Mouse (Mus musculus): ENCODE data around the gene Wfdc1.

Gene Wfdc1

DNA sequence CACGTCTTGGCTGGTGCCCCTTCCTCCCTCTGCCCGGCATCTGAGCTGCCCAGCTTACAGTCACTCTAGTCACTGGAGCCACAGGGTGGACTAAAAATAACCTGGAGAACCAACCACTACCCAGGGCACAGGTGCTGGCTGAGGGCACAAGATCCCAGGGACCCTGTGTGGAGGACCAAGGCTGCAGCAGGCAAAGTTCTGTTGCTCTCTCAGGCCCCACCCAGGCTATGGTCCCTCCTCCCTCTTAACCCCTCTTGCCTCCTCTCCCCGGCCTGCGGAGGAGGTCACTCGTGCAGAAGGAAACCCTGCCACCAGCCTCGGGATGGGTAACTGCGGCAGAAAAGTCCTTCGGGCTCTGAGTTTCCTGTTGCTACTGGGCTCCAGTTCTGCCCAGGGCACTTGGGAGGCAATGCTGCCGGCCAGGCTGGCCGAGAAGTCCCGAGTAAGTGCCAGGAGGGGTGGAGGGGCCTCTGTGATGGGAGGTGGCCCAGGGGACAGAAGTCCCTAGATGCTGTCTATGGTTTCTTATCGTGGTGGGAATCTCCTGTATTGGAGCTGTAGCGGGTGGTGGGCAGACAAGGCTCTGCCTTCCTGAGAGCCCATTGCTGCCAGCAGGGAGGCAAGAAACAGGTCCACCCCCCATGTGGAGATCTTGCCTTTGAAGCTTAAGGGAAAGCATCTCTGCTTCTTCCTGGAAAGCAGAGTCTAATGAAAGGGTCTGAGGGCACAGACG lies at the start of gene Wfdc1:
Wfdc1 (plus strand) TSS at position 147 of the 733 bp plus-strand sequence.
- DNase-seq (ENCODE audit: low spot score) = no peak

DNA sequence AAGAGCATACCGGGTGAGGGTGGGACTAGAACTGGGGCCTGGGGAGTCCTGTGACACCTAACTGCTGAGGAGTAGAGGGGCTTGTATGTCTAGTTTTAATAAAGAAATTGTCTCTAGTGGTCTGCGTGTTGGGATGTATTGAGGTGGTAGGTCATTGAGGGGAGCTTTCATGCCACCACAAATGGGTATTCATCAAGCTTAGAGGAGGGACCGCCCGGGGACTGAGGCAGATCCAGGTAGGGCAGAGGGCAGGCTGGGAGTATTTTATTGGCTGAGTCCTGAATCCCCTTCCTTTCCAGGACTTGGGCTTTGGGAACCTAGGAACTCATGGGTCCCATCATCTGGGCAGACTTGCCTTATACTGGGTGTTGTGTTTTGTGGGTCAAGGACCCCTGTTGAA lies 49.4 kb upstream of the Wfdc1 start:
- DNase-seq (ENCODE audit: low spot score) = no peak

GRCm38 (mm10) chr8:119617586-119617985 lies 48.6 kb upstream of the Wfdc1 start:
- no peak for DNase-seq (ENCODE audit: low spot score)

DNA sequence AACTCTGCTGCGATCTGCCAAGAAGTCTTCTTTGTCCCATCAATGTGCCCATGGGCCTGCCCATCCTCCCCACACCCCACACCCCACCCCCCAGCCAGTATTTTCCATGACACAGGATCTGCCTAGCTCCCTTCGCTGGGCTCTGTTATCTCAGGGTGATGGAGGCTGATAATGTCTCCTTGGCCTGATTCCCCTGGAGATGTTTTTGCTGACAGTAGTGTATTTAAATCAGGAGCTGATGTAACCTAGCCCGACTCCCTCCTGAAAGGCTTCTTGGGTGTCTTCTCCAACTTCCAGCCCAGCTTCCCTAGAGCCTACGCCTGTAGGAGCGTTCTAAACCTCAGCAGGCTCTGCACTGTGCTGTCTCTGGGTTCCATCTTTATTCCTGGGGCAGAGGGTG lies 47.3 kb upstream of the Wfdc1 start:
- DNase-seq (ENCODE audit: low spot score) = no peak

GRCm38 (mm10) chr8:119620116-119620840 lies 45.9 kb upstream of the Wfdc1 start:
- no peak for DNase-seq (ENCODE audit: low spot score)

GRCm38 (mm10) chr8:119620848-119621465 lies 45.2 kb upstream of the Wfdc1 start:
- DNase-seq (ENCODE audit: low spot score) = no peak

DNA sequence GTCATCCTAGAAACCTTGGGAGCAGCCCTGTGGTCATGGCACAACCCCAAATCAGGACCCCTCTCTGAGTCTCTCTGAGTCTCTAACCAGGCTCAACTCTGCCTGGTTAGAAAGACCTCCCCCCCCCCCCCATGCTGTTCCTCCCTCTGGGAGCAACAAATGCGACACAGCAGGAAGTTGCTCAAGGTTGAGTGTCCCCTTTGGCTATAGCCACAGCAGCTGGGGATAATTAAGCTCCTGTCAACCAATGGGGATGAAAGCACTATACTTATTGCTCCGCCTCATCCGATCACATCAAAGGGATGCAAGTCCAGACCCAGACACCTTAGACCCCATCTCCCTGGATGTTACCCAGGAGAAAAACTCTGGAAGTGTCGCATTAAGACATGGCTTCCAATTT lies 43.6 kb upstream of the Wfdc1 start:
- DNase-seq (ENCODE audit: low spot score) = no peak

DNA sequence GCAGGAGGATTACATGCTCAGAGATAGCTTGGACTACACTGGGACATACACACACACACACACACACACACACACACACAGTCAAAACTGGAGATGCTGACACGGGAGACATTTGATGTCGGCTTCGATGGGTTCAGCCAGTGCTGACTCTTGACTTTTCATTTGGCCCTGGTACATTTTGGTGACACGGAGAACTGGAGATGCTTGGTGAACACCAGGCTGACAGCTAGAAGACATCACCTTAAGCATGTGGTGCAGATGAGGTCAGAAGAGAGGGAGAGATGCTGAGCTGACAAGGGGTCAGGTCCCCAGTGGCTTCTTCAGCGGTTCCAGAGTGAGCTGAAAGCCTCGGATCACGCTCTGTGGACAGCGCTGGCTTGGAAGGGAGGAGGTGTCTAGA lies 43.1 kb upstream of the Wfdc1 start:
- no peak for DNase-seq (ENCODE audit: low spot score)

DNA sequence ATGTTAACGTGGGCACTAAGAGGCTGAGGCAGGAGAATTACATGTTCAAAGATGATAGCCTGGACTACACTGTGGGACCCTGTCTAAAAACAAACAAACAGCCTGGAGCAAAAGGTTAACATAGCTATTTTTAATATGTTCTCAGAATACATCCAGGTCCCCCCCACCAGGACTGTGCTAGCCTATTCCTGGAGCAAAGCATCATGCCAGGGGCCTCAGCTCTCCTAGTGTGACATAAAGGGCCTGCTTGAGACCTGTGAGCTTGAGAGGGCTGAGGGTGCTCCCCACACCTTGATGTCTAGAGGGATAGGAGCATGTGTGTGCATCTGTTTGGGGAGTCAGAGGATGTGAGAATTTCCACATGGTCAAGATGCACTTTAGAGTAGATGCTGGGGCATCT lies 42.4 kb upstream of the Wfdc1 start:
- DNase-seq (ENCODE audit: low spot score) = no peak

DNA sequence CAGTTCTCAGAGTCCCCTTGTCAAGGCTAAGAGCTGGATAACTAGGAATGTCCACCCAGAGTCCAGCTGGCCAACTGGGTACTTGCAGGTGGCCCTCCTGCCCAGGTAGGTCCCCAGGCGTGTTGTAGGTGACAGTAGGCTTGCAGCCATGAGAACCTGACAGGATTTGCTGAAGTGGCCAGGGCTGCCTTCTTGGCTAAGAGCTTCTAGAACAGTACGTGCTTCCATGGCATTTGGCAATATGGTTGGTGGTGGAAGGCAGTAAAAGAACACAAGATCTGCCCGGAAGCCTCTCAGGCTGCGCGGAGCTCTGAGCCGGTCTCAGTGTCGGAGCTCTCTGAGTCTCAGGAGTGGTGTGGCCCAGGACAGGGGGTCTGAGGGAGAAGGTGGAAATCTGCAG lies 41.2 kb upstream of the Wfdc1 start:
- DNase-seq (ENCODE audit: low spot score) = no peak

DNA sequence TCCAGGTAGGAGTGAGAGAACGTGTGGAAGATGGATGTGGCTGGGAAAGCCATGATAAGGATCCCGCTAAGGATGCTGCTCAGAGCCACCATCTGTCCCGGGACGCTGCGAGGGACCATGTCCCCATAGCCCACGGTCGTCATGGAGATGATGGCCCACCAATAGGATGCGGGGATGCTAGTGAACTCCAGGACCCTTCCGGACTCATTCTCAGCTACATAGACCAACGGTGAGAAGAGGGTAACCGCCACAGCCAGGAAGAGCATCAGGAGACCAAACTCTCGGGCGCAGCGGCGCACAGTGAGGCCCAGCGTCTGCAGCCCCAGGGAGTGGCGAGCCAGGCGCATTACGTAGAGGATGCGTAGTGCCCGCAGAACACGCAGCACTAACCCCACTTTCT lies 40.4 kb upstream of the Wfdc1 start:
- DNase-seq (ENCODE audit: low spot score) = no peak

- DNase-seq (ENCODE audit: low spot score) = no peak
Observed at GRCm38 (mm10) chr8:119627199-119627598, 39.0 kb upstream of the Wfdc1 start.

DNA sequence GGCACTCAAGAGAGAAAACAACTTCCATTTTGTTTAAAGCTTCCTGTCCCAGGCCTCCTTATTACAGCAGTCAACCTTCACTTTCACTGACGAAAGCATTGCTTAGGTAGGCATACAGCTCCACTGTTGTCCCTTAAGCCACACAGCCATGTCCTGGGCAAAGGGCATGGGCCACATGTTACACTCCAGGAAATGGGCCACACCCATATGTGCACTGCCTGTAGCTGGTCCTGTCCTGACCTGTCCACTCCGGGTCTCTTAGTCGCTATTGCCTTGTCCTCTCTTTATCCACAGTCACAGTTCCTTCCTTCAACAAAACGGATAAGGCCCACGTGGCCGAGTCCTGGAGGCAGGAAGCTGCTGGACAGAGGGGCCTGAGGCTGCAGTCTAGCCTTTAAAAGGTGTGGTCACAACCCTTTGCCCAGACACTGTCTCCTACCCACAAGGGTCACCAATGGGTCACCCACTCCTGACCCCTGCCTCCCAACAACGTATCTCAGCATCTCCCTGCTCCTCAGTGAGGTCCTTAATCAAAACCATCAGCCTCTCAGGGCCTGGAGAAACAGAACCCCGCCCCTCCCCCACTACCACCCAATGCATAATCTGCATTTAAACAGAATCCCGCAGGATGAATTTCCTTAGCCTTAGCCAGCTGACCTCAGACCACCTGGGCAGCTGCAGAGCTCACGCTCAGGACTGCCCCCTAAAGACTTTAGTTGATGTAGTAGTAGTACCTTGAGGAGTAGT lies 38.4 kb upstream of the Wfdc1 start:
- no peak for DNase-seq (ENCODE audit: low spot score)

- DNase-seq (ENCODE audit: low spot score) = no peak
Observed at GRCm38 (mm10) chr8:119630841-119631240, 35.3 kb upstream of the Wfdc1 start.

GRCm38 (mm10) chr8:119632246-119632645 lies 33.9 kb upstream of the Wfdc1 start:
- DNase-seq (ENCODE audit: low spot score) = no peak

DNA sequence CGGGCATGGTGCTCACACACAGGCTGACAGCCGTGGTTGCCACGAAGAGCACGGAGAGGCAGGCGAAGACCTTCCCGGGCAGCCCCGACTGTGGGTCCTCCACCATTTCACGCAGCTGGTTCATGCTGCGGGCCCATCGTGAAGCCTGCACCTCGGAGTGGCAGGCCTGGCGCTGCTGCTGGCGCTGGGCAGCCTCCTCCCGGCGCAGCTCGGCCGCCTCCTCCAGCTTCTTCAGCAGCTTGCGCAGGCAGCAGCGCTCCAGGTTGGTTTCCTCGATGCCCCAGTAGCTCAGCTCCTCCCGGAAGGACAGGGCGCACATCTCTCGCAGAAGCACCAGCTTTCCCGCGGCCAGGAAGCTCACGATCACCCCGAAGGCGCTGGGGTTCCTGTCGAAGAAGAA lies 33.3 kb upstream of the Wfdc1 start:
- no peak for DNase-seq (ENCODE audit: low spot score)

DNA sequence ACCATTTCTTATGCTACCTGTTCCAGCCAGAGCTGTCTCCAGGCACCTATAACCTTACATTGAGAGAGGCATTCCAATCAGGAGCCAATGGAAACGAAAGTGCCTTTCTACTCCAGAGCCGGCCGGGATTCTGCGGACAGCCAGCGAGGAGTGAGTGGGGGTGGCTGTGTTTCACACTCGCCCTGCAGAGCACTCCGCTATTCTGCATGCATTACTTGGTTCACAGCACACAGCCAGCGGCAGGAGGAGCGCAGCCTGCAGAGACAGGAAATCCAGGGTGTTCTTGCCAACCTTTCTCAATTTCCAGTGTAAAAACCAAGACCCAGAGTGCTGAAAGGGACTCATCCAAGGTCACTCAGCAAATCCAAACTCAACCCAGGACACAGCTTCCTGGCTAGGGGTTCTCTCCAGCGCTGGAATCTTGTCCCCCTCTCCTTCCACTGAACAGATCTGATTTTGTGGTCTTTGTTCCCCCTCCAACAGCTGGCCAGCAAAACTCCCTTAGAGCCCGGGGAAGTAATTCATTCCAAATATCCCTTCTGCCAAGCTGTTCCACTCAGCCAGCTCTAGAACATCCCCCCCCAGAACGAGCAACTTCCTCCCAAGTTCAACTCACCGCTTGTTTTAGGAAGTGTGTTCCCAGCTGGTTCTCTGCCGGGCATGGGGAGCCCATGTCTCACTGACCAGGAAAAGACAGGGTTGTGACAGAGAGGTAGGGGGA lies 31.4 kb upstream of the Wfdc1 start:
- no peak for DNase-seq (ENCODE audit: low spot score)

DNA sequence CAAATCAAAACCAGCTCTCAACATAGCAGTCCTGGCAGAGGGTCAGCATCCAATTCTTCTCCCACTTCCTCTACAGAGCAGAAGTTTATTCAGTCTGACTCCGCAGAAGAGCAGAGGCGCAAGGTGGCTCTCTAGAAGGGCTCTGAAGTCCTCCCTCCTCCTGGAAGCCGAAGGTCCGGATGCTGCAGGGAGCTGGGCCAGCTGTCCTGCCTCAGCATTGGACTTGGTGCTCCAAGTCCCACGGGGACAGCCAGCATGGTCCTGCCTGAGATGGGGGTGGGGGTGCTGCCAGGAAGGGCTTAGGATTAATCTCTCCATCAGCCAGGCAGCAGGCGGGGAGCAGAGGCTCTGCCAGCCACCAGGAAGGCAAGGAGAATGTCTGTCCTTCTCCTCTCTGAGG lies 30.8 kb upstream of the Wfdc1 start, which contains the start of gene Kcng4:
Kcng4 (minus strand) TSS at position 303 of the 400 bp plus-strand sequence.
- no peak for DNase-seq (ENCODE audit: low spot score)

GRCm38 (mm10) chr8:119635958-119636357 lies 30.2 kb upstream of the Wfdc1 start:
- DNase-seq (ENCODE audit: low spot score) = no peak

DNA sequence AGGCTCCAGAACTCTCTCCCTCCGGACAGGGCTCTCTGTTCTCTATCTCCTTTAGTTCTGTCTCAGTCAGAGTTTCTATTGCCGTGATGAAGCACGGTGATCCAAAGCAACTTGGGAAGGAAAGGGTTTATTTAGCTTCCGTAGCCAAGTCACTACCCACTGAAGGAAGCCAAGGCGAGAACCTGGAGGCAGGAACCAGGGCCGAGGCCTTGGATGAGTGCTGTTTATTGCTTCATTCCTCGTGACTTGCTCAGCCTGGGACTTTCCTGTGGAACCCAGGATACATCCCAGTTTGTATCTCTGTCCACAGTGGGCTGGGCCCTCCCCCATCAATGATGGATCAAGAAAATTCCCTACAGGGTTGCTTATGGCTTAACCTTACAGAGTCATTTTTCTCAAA lies 29.4 kb upstream of the Wfdc1 start:
- DNase-seq (ENCODE audit: low spot score) = no peak

DNA sequence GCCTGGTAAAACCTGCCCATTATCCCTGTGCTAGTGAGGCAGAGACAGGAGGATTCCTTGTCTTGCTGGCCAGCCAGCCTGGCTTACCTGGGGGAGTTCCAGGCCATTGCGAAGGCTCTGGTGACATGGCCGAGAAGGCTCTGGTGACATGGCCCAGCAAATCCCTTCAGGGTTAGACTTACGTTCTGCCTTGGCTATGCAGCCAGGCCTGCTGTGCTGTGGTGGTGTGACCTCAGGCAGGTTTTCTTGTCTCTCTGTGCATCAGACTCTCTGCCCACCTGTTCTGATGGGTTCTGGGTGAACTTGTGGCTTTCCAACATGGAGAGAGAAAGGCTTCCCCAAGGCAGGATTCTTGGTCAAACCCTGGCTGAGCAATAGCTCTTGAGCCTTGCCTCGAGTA lies 28.8 kb upstream of the Wfdc1 start:
- no peak for DNase-seq (ENCODE audit: low spot score)

DNA sequence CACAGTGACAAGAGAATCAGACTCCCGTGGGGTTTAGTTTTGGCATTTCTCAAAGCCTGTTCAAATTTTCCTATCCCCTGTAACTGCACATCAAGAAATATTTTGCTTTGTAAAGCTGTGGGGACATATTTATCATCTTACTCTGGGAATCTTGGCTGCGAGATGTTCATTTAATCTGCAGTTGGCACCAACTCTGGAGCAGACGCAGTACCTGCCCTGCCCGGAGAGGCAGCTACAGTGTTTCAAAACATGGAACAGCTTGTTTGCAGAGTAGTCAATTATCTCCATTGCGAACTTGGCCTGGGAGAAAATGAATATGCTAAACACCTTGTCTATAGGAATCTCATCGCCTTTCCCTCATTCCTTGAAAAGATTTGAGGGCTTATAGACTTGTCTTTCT lies 27.9 kb upstream of the Wfdc1 start:
- no peak for DNase-seq (ENCODE audit: low spot score)

Data from spleen, adult 12 weeks (tissue).